9 mouse cellular contexts compared by ENCODE assay signal in genomic region chr8:70757523-70758307, GRCm38 (mm10). TPM values are rescaled to one million over a fixed set of nuclear protein-coding genes. Genes with fewer than 3 reads are reported as not detected.
DNase-seq lines count a peak whose midpoint lies in the region; ATAC-seq and TF ChIP-seq lines count a peak whose summit lies in the region.
"Had no signal": no experiment of that assay in that cellular context is flagged by ENCODE, and none has a peak within 500 bp of the region (broad histone marks: within the 10 kb centered on the region; RNA-seq: fewer than 3 reads in every experiment).

No protein-coding gene starts in this region.

- no peaks in the 10 kb centered on the region for H3K9me3 ChIP-seq in lung, postnatal 0 days (ENCODE audit: low read length)
- H3K9me3 ChIP-seq in E14TG2a.4 (ENCODE audit: low read length), result no peaks in the 10 kb centered on the region
- no peaks in the 10 kb centered on the region for H3K9me3 ChIP-seq in intestine, embryonic 15.5 days

- no peak for ATAC-seq in lung, postnatal 0 days
- ATAC-seq in intestine, embryonic 15.5 days, result no peak
- ATAC-seq: Patski had no signal

- DNase-seq in embryo, embryonic 10 days (ENCODE audit: low spot score), result peak; percentile 74
- no peak for DNase-seq in embryo, embryonic 9.5 days (ENCODE audit: extremely low spot score)
- no peak for DNase-seq in lung, postnatal 0 days (ENCODE audit: low spot score)
- no peak for DNase-seq in lung, postnatal 36 days
- peak; percentile 59 to 69 for DNase-seq in kidney, postnatal 4 days

- H3K36me3 ChIP-seq in lung, postnatal 0 days (ENCODE audit: insufficient read depth, low read length), result peaks cover 8% of the 10 kb centered on the region; the same call in 1 of the 2 replicates
- H3K36me3 ChIP-seq in E14TG2a.4 (ENCODE audit: insufficient read depth, low read length), result peaks cover 43% of the 10 kb centered on the region
- H3K36me3 ChIP-seq in intestine, embryonic 15.5 days, result peaks cover 14% of the 10 kb centered on the region

- no peak for TF ChIP-seq EP300 in lung, postnatal 0 days (IDR thresholded peaks at IDR 0.05)

- H3K27ac ChIP-seq in lung, postnatal 0 days (ENCODE audit: low read length), result peak overlapping the region; percentile 5; the same call in 1 of the 2 replicates
- no peak overlapping the region for H3K27ac ChIP-seq in cortical plate, adult 2 months (ENCODE audit: insufficient read depth, low read length)
- H3K27ac ChIP-seq in intestine, embryonic 15.5 days, result no peak overlapping the region

- no peaks in the 10 kb centered on the region for H3K27me3 ChIP-seq in lung, postnatal 0 days (replicated peaks; ENCODE audit: insufficient read depth, low read length)
- 0 out of 2 replicates have a peak, but pooled peaks cover 4% of the 10 kb centered on the region for H3K27me3 ChIP-seq in E14TG2a.4 (ENCODE audit: insufficient read depth, low read length)
- H3K27me3 ChIP-seq in intestine, embryonic 15.5 days (replicated peaks), result no peaks in the 10 kb centered on the region
- H3K27me3 ChIP-seq: Patski had no signal

- peak; percentile 33; the same call in 1 of the 2 replicates for TF ChIP-seq POLR2A in cortical plate, adult 2 months (IDR thresholded peaks at IDR 0.05; ENCODE audit: extremely low read depth, insufficient read depth, low read length)

- peak; percentile 73 for TF ChIP-seq CTCF in lung, postnatal 0 days (IDR thresholded peaks at IDR 0.05)
- TF ChIP-seq CTCF in E14TG2a.4 (conservative IDR thresholded peaks at IDR 0.05; ENCODE audit: low read length), result peak; percentile 42
- peak; percentile 50; the same call in 1 of the 2 replicates for TF ChIP-seq CTCF in cortical plate, adult 2 months (IDR thresholded peaks at IDR 0.05; ENCODE audit: extremely low read depth, insufficient read depth, low read length)

- no peak overlapping the region for H3K4me2 ChIP-seq in lung, postnatal 0 days (replicated peaks; ENCODE audit: low read depth, low read length)
- no peak overlapping the region for H3K4me2 ChIP-seq in intestine, embryonic 15.5 days (replicated peaks)

- no peak overlapping the region for H3K9ac ChIP-seq in lung, postnatal 0 days (replicated peaks; ENCODE audit: low read depth)
- H3K9ac ChIP-seq in intestine, embryonic 15.5 days, result no peak overlapping the region

- peaks cover 22% of the 10 kb centered on the region; the same call in 1 of the 2 replicates for H3K4me1 ChIP-seq in lung, postnatal 0 days (ENCODE audit: insufficient read depth, low read depth, low read length)
- peaks cover 79% of the 10 kb centered on the region for H3K4me1 ChIP-seq in E14TG2a.4 (replicated peaks; ENCODE audit: low read depth, low read length)
- peaks cover 8% of the 10 kb centered on the region for H3K4me1 ChIP-seq in cortical plate, adult 2 months (ENCODE audit: control insufficient read depth, insufficient read depth, low read length)
- peaks cover 45% of the 10 kb centered on the region for H3K4me1 ChIP-seq in intestine, embryonic 15.5 days (replicated peaks)

- WGBS in lung, postnatal 0 days, result 68% methylated on average over 22 of the region's 22 CpGs
- WGBS in intestine, embryonic 15.5 days, result 76% methylated on average over 22 of the region's 22 CpGs

- H3K4me3 ChIP-seq in lung, postnatal 0 days (ENCODE audit: low read depth, low read length), result no peak overlapping the region
- H3K4me3 ChIP-seq in E14TG2a.4 (replicated peaks; ENCODE audit: low read length), result no peak overlapping the region
- H3K4me3 ChIP-seq in cortical plate, adult 2 months (ENCODE audit: insufficient read depth, low read length), result no peak overlapping the region
- H3K4me3 ChIP-seq in intestine, embryonic 15.5 days (replicated peaks), result no peak overlapping the region

RNA-seq across cellular contexts. Expression of gene Mpv17l2, which starts 3.0 kb away (rescaled TPM):
- 57.4 and 88.8 TPM in 2 replicates for polyA plus RNA-seq in lung, postnatal 0 days (2015; fragmentation: Nextera tagmentation; extraction: Ambion mirVana)
- polyA plus RNA-seq in cortical plate, adult 2 months (2012; rRNA removed), result 51.6 and 59.2 TPM in 2 replicates
- 59.1 and 72.6 TPM in 2 replicates for polyA plus RNA-seq in intestine, embryonic 15.5 days (2015; fragmentation: Nextera tagmentation; extraction: Ambion mirVana)

RNA-seq across cellular contexts. Expression of gene Rab3a, which starts 3.2 kb away (rescaled TPM):
- polyA plus RNA-seq in lung, postnatal 0 days (2015; fragmentation: Nextera tagmentation; extraction: Ambion mirVana), result 17.6 and 28.6 TPM in 2 replicates
- 1,139 and 1,160 TPM in 2 replicates for polyA plus RNA-seq in cortical plate, adult 2 months (2012; rRNA removed)
- polyA plus RNA-seq in intestine, embryonic 15.5 days (2015; fragmentation: Nextera tagmentation; extraction: Ambion mirVana), result 24.0 and 26.0 TPM in 2 replicates

RNA-seq across cellular contexts. Expression of gene Pik3r2, which starts 18.8 kb away (rescaled TPM):
- polyA plus RNA-seq in lung, postnatal 0 days (2015; fragmentation: Nextera tagmentation; extraction: Ambion mirVana), result 28.0 and 30.5 TPM in 2 replicates
- 177 and 193 TPM in 2 replicates for polyA plus RNA-seq in cortical plate, adult 2 months (2012; rRNA removed)
- 53.1 and 55.3 TPM in 2 replicates for polyA plus RNA-seq in intestine, embryonic 15.5 days (2015; fragmentation: Nextera tagmentation; extraction: Ambion mirVana)

RNA-seq across cellular contexts. Expression of gene Pde4c, which starts 34.2 kb away (rescaled TPM):
- 0.93 and 2.0 TPM in 2 replicates for polyA plus RNA-seq in lung, postnatal 0 days (2015; fragmentation: Nextera tagmentation; extraction: Ambion mirVana)
- polyA plus RNA-seq in cortical plate, adult 2 months (2012; rRNA removed), result 4.8 and 5.9 TPM in 2 replicates
- 0.21 and 0.53 TPM in 2 replicates for polyA plus RNA-seq in intestine, embryonic 15.5 days (2015; fragmentation: Nextera tagmentation; extraction: Ambion mirVana)

RNA-seq across cellular contexts. Expression of gene Gm3336, which starts 39.4 kb away (rescaled TPM):
- 0.50 and 0.54 TPM in 2 replicates for polyA plus RNA-seq in lung, postnatal 0 days (2015; fragmentation: Nextera tagmentation; extraction: Ambion mirVana)
- 0.09 TPM in 1 of 2 replicates, not detected in the other for polyA plus RNA-seq in cortical plate, adult 2 months (2012; rRNA removed)
- polyA plus RNA-seq in intestine, embryonic 15.5 days (2015; fragmentation: Nextera tagmentation; extraction: Ambion mirVana), result 2.1 and 2.5 TPM in 2 replicates

Comparison
In these comparisons a context has a peak if more than half of its experiments do, and no peak if none do; other contexts are left out.
1. DNase-seq: peak in embryo, embryonic 10 days (single experiment) and kidney, postnatal 4 days (2 of 2); none in embryo, embryonic 9.5 days (single experiment), lung, postnatal 0 days (single experiment) and lung, postnatal 36 days (single experiment).
2. RNA of gene Rab3a, which starts 3.2 kb away (polyA plus RNA-seq): 1,139 to 1,160 TPM in cortical plate, adult 2 months; 17.6 to 28.6 TPM in lung, postnatal 0 days and 24.0 to 26.0 TPM in intestine, embryonic 15.5 days; every median in the first group is over 10 times any median in the second.
3. Peak in every context shown above with its lines, with median percentiles within 50 percentile points of each other: CTCF ChIP-seq.